Mouse (Mus musculus) intestine, embryonic 16.5 days (tissue): ENCODE results near the gene Rtn4rl1. TPM values are rescaled to one million over a fixed set of nuclear protein-coding genes. Genes with fewer than 3 reads are reported as not detected.
A peak's percentile ranks its signal among the peaks of the same experiment; 100 is the strongest.

Experiments used
- ATAC-seq: fragments of 200-750 bp; cut with Nextera tagmentation; 2 replicates; pipeline ENCODE4 v1.8.0; 2017; ENCODE audit warnings: moderate TSS enrichment, moderate library complexity
- H3K27ac ChIP-seq: fragments of 300-500 bp; sonication (generic); 2 replicates; pipeline ENCODE4 v1.5.1; 2014; ENCODE audit warnings: mild to moderate bottlenecking, low read length
- H3K27me3 ChIP-seq: fragments of 300-500 bp; sonication (generic); replicated peaks from 2 replicates; pipeline ENCODE4 v1.6.1; 2014; ENCODE audit warnings: low read length, control low read depth, mixed read lengths; ENCODE audit not compliant: control insufficient read depth, insufficient read depth
- H3K36me3 ChIP-seq: fragments of 300-500 bp; sonication (generic); 2 replicates; pipeline ENCODE4 v1.6.1; 2014; ENCODE audit warnings: low read length, control low read depth; ENCODE audit not compliant: control insufficient read depth, insufficient read depth
- H3K4me1 ChIP-seq: fragments of 300-500 bp; sonication (generic); 2 replicates; pipeline ENCODE4 v1.6.1; 2014; ENCODE audit warnings: low read length, control low read depth, mixed read lengths; ENCODE audit not compliant: control insufficient read depth, insufficient read depth
- H3K4me2 ChIP-seq: fragments of 300-500 bp; sonication (generic); 2 replicates; pipeline ENCODE4 v1.6.1; 2014; ENCODE audit warnings: low read depth, low read length, control low read depth
- H3K4me3 ChIP-seq: fragments of 300-500 bp; sonication (generic); 2 replicates; pipeline ENCODE4 v1.5.1; 2014; ENCODE audit warnings: mild to moderate bottlenecking, low read length
- H3K9ac ChIP-seq: fragments of 300-500 bp; sonication (generic); 2 replicates; pipeline ENCODE4 v1.6.1; 2014; ENCODE audit warnings: low read depth, low read length
- H3K9me3 ChIP-seq: fragments of 300-500 bp; sonication (generic); 2 replicates; pipeline ENCODE4 v1.6.1; 2016; ENCODE audit warnings: low read length, control low read depth; ENCODE audit not compliant: control insufficient read depth
- whole genome bisulfite sequencing: fragments of 180-500 bp; shearing (Covaris S2); extraction: QIAGEN DNeasy Blood & Tissue Kit; methylation state at CpG from one replicate; pipeline ENCODE4 v1.1.7; 2014; 5-methylcytosine and 5-hydroxymethylcytosine counted together
- polyA plus RNA-seq: library from polyadenylated mRNA; unstranded; fragments of >200 nt; fragmentation: Nextera tagmentation; extraction: Ambion mirVana; gene quantifications from 2 replicates; pipeline ENCODE4 v1.2.1, GENCODE M21; 2015

Rtn4rl1 gene
- polyA plus RNA-seq, 1 experiment from 2014 or later, result 1.5 TPM

- 85% methylated on average over 4 of the region's 4 CpGs for WGBS
- no peak for ATAC-seq
- Histone ChIP-seq H3K9me3 (no peaks in the 10 kb centered on the region), H3K9ac (no peak overlapping the region), H3K4me3 (no peak overlapping the region), H3K27ac (no peak overlapping the region), H3K4me1 (peaks cover 4% of the 10 kb centered on the region; the same call in 1 of the 2 replicates), H3K36me3 (no peaks in the 10 kb centered on the region), H3K4me2 (no peak overlapping the region), H3K27me3 (no peaks in the 10 kb centered on the region; the same call in 1 of the 2 replicates)
Observed at GRCm38 (mm10) chr11:75203926-75204325, 10.3 kb downstream of the Rtn4rl1 start.

GRCm38 (mm10) chr11:75204472-75204871, 10.9 kb downstream of the Rtn4rl1 start:
- Histone ChIP-seq H3K36me3 (no peaks in the 10 kb centered on the region), H3K9ac (no peak overlapping the region), H3K4me2 (no peak overlapping the region), H3K4me1 (peaks cover 4% of the 10 kb centered on the region; the same call in 1 of the 2 replicates), H3K9me3 (no peaks in the 10 kb centered on the region), H3K4me3 (no peak overlapping the region), H3K27me3 (no peaks in the 10 kb centered on the region; the same call in 1 of the 2 replicates), H3K27ac (no peak overlapping the region)
- ATAC-seq, result no peak
- 59% methylated on average over 9 of the region's 9 CpGs for WGBS

- Histone ChIP-seq H3K4me2 (0 out of 2 replicates have a peak overlapping the region, but pooled peaks have one; percentile 7), H3K9me3 (no peaks in the 10 kb centered on the region), H3K27me3 (no peaks in the 10 kb centered on the region), H3K4me3 (no peak overlapping the region), H3K4me1 (peaks cover 4% of the 10 kb centered on the region; the same call in 1 of the 2 replicates), H3K9ac (no peak overlapping the region), H3K36me3 (no peaks in the 10 kb centered on the region), H3K27ac (0 out of 2 replicates have a peak overlapping the region, but pooled peaks have one; percentile 20)
- peak; percentile 65 for ATAC-seq
- 59% methylated on average over 4 of the region's 4 CpGs for WGBS
Observed at GRCm38 (mm10) chr11:75206347-75206746, 12.8 kb downstream of the Rtn4rl1 start.

- peaks cover 23% of the 10 kb centered on the region for H3K4me1 ChIP-seq
- 75% methylated on average over 4 of the region's 4 CpGs for WGBS
- H3K9ac ChIP-seq, result no peak overlapping the region
- no peaks in the 10 kb centered on the region for H3K9me3 ChIP-seq
- H3K4me3 ChIP-seq, result no peak overlapping the region
- no peaks in the 10 kb centered on the region for H3K27me3 ChIP-seq
- no peak overlapping the region for H3K27ac ChIP-seq
- no peak overlapping the region for H3K4me2 ChIP-seq
- ATAC-seq, result no peak
- no peaks in the 10 kb centered on the region for H3K36me3 ChIP-seq
Observed at GRCm38 (mm10) chr11:75209363-75209762, 15.8 kb downstream of the Rtn4rl1 start.

GRCm38 (mm10) chr11:75210093-75210492, 16.5 kb downstream of the Rtn4rl1 start:
- no peaks in the 10 kb centered on the region for H3K27me3 ChIP-seq
- no peak overlapping the region for H3K4me3 ChIP-seq

GRCm38 (mm10) chr11:75210755-75211154, 17.2 kb downstream of the Rtn4rl1 start:
- 65% methylated on average over 6 of the region's 6 CpGs for WGBS
- peaks cover 23% of the 10 kb centered on the region for H3K4me1 ChIP-seq
- H3K9me3 ChIP-seq, result no peaks in the 10 kb centered on the region
- ATAC-seq, result no peak
- H3K27me3 ChIP-seq, result no peaks in the 10 kb centered on the region
- H3K4me3 ChIP-seq, result no peak overlapping the region
- H3K4me2 ChIP-seq, result no peak overlapping the region
- H3K9ac ChIP-seq, result no peak overlapping the region
- no peaks in the 10 kb centered on the region for H3K36me3 ChIP-seq
- no peak overlapping the region for H3K27ac ChIP-seq

More at GRCm38 (mm10) chr11:75210093-75210492, 16.5 kb downstream of the Rtn4rl1 start:
- H3K36me3 ChIP-seq, result no peaks in the 10 kb centered on the region
- H3K4me1 ChIP-seq, result peaks cover 23% of the 10 kb centered on the region
- no peaks in the 10 kb centered on the region for H3K9me3 ChIP-seq
- H3K9ac ChIP-seq, result no peak overlapping the region
- H3K4me2 ChIP-seq, result no peak overlapping the region
- H3K27ac ChIP-seq, result no peak overlapping the region
- no peak for ATAC-seq
- 73% methylated on average over 4 of the region's 4 CpGs for WGBS

GRCm38 (mm10) chr11:75212031-75212667, 18.6 kb downstream of the Rtn4rl1 start:
- Histone ChIP-seq H3K36me3 (no peaks in the 10 kb centered on the region), H3K4me2 (no peak overlapping the region), H3K27ac (peak overlapping the region; percentile 43), H3K4me1 (peaks cover 20% of the 10 kb centered on the region), H3K27me3 (no peaks in the 10 kb centered on the region), H3K9ac (no peak overlapping the region), H3K4me3 (no peak overlapping the region), H3K9me3 (no peaks in the 10 kb centered on the region)
- ATAC-seq, result peak; percentile 6; the same call in 1 of the 2 replicates
- WGBS, result 59% methylated on average over 8 of the region's 8 CpGs

- 33% methylated on average over 3 of the region's 3 CpGs for WGBS
- Histone ChIP-seq H3K4me1 (peaks cover 20% of the 10 kb centered on the region), H3K4me2 (no peak overlapping the region), H3K27ac (peak overlapping the region; percentile 58; the same call in 1 of the 2 replicates), H3K9ac (no peak overlapping the region), H3K9me3 (no peaks in the 10 kb centered on the region), H3K36me3 (no peaks in the 10 kb centered on the region), H3K4me3 (no peak overlapping the region), H3K27me3 (no peaks in the 10 kb centered on the region)
- 0 out of 2 replicates have a peak, but pooled peaks have one; percentile 18 for ATAC-seq
Observed at GRCm38 (mm10) chr11:75212876-75213275, 19.3 kb downstream of the Rtn4rl1 start.

GRCm38 (mm10) chr11:75213372-75214080, 19.9 kb downstream of the Rtn4rl1 start:
- Histone ChIP-seq H3K27ac (peak overlapping the region; percentile 82), H3K27me3 (no peaks in the 10 kb centered on the region), H3K9me3 (no peaks in the 10 kb centered on the region), H3K4me1 (peaks cover 20% of the 10 kb centered on the region), H3K9ac (peak overlapping the region; percentile 66), H3K4me3 (peak overlapping the region; percentile 37), H3K36me3 (no peaks in the 10 kb centered on the region), H3K4me2 (peak overlapping the region; percentile 62)
- 9% methylated on average over 35 of the region's 35 CpGs for WGBS
- peak; percentile 88 for ATAC-seq
